Mouse (Mus musculus): ENCODE measurements around the gene Tmem236. TPM values are rescaled to one million over a fixed set of nuclear protein-coding genes. Genes with fewer than 3 reads are reported as not detected.

The Tmem236 gene
- polyA plus RNA-seq, 1 experiment, result not detected

- no peaks in the 10 kb centered on the region for H3K27me3 ChIP-seq (replicated peaks)
- H3K36me3 ChIP-seq (replicated peaks; ENCODE audit: low read length), result no peaks in the 10 kb centered on the region
- H3K9me3 ChIP-seq, result no peaks in the 10 kb centered on the region
- peaks cover 42% of the 10 kb centered on the region for H3K4me1 ChIP-seq
- TF ChIP-seq FLI1 (IDR thresholded peaks at IDR 0.05; ENCODE audit: low read length) (no peak), GATA1 (IDR thresholded peaks at IDR 0.05; ENCODE audit: borderline replicate concordance, low read length) (no peak)
- no peak overlapping the region for H3K4me3 ChIP-seq (replicated peaks)
Observed at GRCm38 (mm10) chr2:14237723-14238122, 63.4 kb downstream of the Tmem236 start.

GRCm38 (mm10) chr2:14239151-14239550, 64.8 kb downstream of the Tmem236 start:
- Histone ChIP-seq H3K36me3 (replicated peaks; ENCODE audit: low read length) (no peaks in the 10 kb centered on the region), H3K9me3 (no peaks in the 10 kb centered on the region), H3K4me1 (peaks cover 37% of the 10 kb centered on the region), H3K27me3 (replicated peaks) (no peaks in the 10 kb centered on the region), H3K4me3 (replicated peaks) (no peak overlapping the region)
- TF ChIP-seq FLI1 (IDR thresholded peaks at IDR 0.05; ENCODE audit: low read length), result no peak
- TF ChIP-seq GATA1 (IDR thresholded peaks at IDR 0.05; ENCODE audit: borderline replicate concordance, low read length), result no peak

- Histone ChIP-seq H3K4me1 (peaks cover 43% of the 10 kb centered on the region), H3K9me3 (no peaks in the 10 kb centered on the region), H3K27me3 (replicated peaks) (no peaks in the 10 kb centered on the region), H3K36me3 (replicated peaks; ENCODE audit: low read length) (no peaks in the 10 kb centered on the region), H3K4me3 (replicated peaks) (peak overlapping the region; percentile 87)
- no peak for TF ChIP-seq FLI1 (IDR thresholded peaks at IDR 0.05; ENCODE audit: low read length)
Observed at GRCm38 (mm10) chr2:14244157-14244556, 69.8 kb downstream of the Tmem236 start.

GRCm38 (mm10) chr2:14244668-14245067, 70.3 kb downstream of the Tmem236 start:
- Histone ChIP-seq H3K36me3 (replicated peaks; ENCODE audit: low read length) (no peaks in the 10 kb centered on the region), H3K27me3 (replicated peaks) (no peaks in the 10 kb centered on the region), H3K9me3 (no peaks in the 10 kb centered on the region), H3K4me1 (peaks cover 46% of the 10 kb centered on the region), H3K4me3 (replicated peaks) (peak overlapping the region; percentile 87)
- TF ChIP-seq GATA1 (IDR thresholded peaks at IDR 0.05; ENCODE audit: borderline replicate concordance, low read length), result no peak
- TF ChIP-seq FLI1 (IDR thresholded peaks at IDR 0.05; ENCODE audit: low read length), result no peak

- no peak for TF ChIP-seq GATA1 (IDR thresholded peaks at IDR 0.05; ENCODE audit: borderline replicate concordance, low read length)
- Histone ChIP-seq H3K9me3 (no peaks in the 10 kb centered on the region), H3K4me3 (replicated peaks) (no peak overlapping the region), H3K4me1 (peaks cover 35% of the 10 kb centered on the region), H3K36me3 (replicated peaks; ENCODE audit: low read length) (no peaks in the 10 kb centered on the region), H3K27me3 (replicated peaks) (no peaks in the 10 kb centered on the region)
Observed at GRCm38 (mm10) chr2:14249839-14250564, 75.7 kb downstream of the Tmem236 start.

- no peak overlapping the region for H3K4me3 ChIP-seq (replicated peaks)
- no peaks in the 10 kb centered on the region for H3K9me3 ChIP-seq
- TF ChIP-seq FLI1 (IDR thresholded peaks at IDR 0.05; ENCODE audit: low read length) (no peak), GATA1 (IDR thresholded peaks at IDR 0.05; ENCODE audit: borderline replicate concordance, low read length) (no peak)
- no peaks in the 10 kb centered on the region for H3K27me3 ChIP-seq (replicated peaks)
- no peaks in the 10 kb centered on the region for H3K36me3 ChIP-seq (replicated peaks; ENCODE audit: low read length)
- peaks cover 27% of the 10 kb centered on the region for H3K4me1 ChIP-seq
Observed at GRCm38 (mm10) chr2:14251938-14252337, 77.6 kb downstream of the Tmem236 start.

- Histone ChIP-seq H3K4me1 (peaks cover 9% of the 10 kb centered on the region; the same call in 1 of the 2 replicates), H3K27me3 (replicated peaks) (no peaks in the 10 kb centered on the region), H3K36me3 (replicated peaks; ENCODE audit: low read length) (no peaks in the 10 kb centered on the region), H3K4me3 (replicated peaks) (no peak overlapping the region), H3K9me3 (no peaks in the 10 kb centered on the region)
- TF ChIP-seq FLI1 (IDR thresholded peaks at IDR 0.05; ENCODE audit: low read length) (no peak), GATA1 (IDR thresholded peaks at IDR 0.05; ENCODE audit: borderline replicate concordance, low read length) (no peak)
Observed at GRCm38 (mm10) chr2:14258345-14258850, 84.1 kb downstream of the Tmem236 start.

- H3K9me3 ChIP-seq, result no peaks in the 10 kb centered on the region
- no peaks in the 10 kb centered on the region for H3K27me3 ChIP-seq (replicated peaks)
- peaks cover 9% of the 10 kb centered on the region; the same call in 1 of the 2 replicates for H3K4me1 ChIP-seq
- TF ChIP-seq FLI1 (IDR thresholded peaks at IDR 0.05; ENCODE audit: low read length) (no peak), GATA1 (IDR thresholded peaks at IDR 0.05; ENCODE audit: borderline replicate concordance, low read length) (no peak)
- no peak overlapping the region for H3K4me3 ChIP-seq (replicated peaks)
- no peaks in the 10 kb centered on the region for H3K36me3 ChIP-seq (replicated peaks; ENCODE audit: low read length)
Observed at GRCm38 (mm10) chr2:14262090-14262489, 87.8 kb downstream of the Tmem236 start.

- no peak overlapping the region for H3K4me3 ChIP-seq (replicated peaks)
Observed at GRCm38 (mm10) chr2:14269160-14269559, 94.8 kb downstream of the Tmem236 start.

More at GRCm38 (mm10) chr2:14269160-14269559, 94.8 kb downstream of the Tmem236 start:
- Histone ChIP-seq H3K36me3 (replicated peaks; ENCODE audit: low read length) (no peaks in the 10 kb centered on the region), H3K27me3 (replicated peaks) (no peaks in the 10 kb centered on the region), H3K9me3 (no peaks in the 10 kb centered on the region), H3K4me1 (peaks cover 16% of the 10 kb centered on the region)
- no peak for TF ChIP-seq GATA1 (IDR thresholded peaks at IDR 0.05; ENCODE audit: borderline replicate concordance, low read length)
- no peak for TF ChIP-seq FLI1 (IDR thresholded peaks at IDR 0.05; ENCODE audit: low read length)

Other genes starting within 250 kb of the Tmem236 start
- 101 and 115 TPM in 2 replicates for gene Hacd1, start 118.4 kb upstream of the Tmem236 start, polyA plus RNA-seq (2012; ENCODE audit: insufficient read depth, low replicate concordance)
- gene Stam, start 100.4 kb upstream of the Tmem236 start, polyA plus RNA-seq (2012; ENCODE audit: insufficient read depth, low replicate concordance), result 9.9 and 12.6 TPM in 2 replicates
- gene Mrc1, start 54.9 kb downstream of the Tmem236 start, polyA plus RNA-seq (2012; ENCODE audit: insufficient read depth, low replicate concordance), result not detected in 2 replicates
- not detected in 2 replicates for gene Slc39a12, start 213.8 kb downstream of the Tmem236 start, polyA plus RNA-seq (2012; ENCODE audit: insufficient read depth, low replicate concordance)